Mouse (Mus musculus) gastrocnemius, adult 8-10 months (tissue): Measurements from ENCODE around the gene Sppl2b. TPM values are rescaled to one million over a fixed set of nuclear protein-coding genes. Genes with fewer than 3 reads are reported as not detected.
"Not testable (repeated sequence)": the region's sequence is repeated elsewhere in the genome, so short reads cannot be mapped to it uniquely, and the experiment has no call there.

Source experiments
- DNase-seq, 2 experiments: peaks; one replicate each; pipeline ENCODE4 v3.0.0; 2022; ENCODE audit warnings: low spot score in 2 of 2
- total RNA-seq, 4 experiments: library from RNA; stranded (reverse); gene quantifications; 2 replicates each; pipeline ENCODE4 v1.2.4; 2022

Sppl2b gene
- total RNA-seq, 4 experiments from 2014 or later = 11.3 to 12.5 (median 11.7) TPM

DNA sequence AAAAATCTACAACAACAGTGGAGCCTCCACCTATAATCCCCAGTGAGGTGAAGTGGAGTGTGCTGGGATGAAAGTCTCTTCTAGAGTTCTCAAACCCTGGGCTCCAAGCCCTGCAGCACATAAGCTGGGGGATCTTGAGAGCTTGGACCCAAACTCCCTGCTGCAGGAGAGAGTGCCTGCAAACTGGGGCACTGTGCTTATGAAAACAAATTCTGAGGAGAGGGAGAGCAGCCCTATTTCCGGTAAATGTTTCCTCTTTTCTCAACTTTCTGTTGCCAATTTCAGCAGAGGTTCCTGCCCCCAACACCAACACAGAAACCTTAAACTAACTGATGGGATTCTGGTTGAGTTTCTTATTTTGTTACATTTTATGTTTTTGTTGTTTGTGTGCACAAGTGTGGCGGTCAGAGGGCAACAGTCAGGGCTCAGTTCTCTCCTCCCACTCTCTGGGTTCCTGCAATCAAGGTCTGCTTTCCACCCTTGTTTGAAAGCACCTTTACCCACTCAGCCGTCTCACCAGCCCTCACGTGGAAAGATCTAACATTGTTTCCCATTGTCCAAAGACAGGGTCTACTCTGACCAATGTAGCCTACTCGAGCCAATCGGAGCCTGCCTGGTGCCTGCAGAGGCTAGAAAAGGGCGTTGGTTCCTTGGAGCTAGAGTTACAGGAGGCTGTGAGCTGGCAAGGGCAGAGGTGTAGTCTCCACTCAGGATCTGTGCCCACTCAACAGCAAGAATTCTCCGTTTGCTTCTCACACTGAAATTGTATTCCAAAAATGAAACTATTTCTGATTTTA, 31.0 kb upstream of the Sppl2b start:
- DNase-seq = no peak

DNA sequence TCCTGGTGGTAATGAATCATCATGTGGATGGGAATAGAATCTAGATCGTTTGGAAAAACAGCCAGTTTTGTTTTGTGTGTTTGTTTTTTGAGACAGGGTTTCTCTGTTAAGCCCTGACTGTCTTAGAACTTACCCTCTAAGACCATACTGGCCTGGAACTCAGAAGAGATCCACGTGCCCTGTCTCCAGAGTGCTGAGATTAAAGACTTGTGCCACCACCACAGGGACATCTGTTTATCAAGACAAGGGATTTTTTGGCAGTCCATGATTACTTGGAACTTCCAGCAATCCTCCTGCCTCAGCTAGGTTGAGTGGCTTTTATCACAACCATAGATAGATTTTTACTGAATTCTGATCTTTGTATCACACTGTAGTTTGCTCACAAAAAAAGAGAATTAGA, 30.2 kb upstream of the Sppl2b start:
- DNase-seq = no peak

DNA sequence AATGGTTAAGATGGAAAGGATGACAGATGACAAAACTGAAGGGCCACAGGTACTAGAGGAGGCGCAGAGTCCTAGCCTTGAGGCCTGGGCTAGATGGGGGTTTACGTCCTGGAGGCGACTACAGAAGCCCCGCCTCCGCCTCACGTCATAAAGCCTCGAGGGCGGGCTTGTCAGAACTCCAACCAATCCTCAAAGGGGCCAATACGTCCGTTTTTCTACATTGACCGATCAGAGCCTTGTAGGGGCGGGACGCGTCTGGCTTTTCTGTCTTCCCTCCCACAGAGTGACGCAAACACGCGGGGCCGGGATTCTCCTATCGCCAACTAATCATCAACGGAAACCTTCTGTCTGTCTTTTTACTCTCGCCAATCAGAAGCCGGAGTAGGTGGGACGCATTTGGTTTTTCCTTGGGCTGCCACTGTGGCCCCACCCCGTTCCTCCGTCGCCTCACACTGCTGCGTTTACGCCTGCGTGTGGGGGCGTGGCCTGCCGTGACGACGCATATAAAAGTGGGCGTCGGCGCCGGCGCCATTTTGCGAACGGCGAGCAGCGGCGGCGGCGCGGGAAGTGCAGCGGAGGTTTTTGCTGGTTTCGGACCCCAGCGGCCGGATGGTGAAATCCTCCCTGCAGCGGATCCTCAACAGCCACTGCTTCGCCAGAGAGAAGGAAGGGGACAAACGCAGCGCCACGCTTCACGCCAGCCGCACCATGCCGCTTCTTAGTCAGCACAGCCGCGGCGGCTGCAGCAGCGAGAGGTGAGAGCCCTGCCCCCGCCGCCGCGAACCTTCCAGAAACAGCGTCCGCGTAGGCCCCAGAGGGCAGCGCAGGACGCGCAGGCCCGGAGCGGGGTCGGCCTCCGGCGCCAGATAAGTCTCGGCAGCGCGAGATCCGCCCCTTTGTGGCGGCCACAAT, 28.7 kb upstream of the Sppl2b start, which contains the start of gene Oaz1:
TSS of gene Oaz1 (plus strand) at position 506 of the 912 bp plus-strand sequence.
- peak; percentile 99 to 100 for DNase-seq

DNA sequence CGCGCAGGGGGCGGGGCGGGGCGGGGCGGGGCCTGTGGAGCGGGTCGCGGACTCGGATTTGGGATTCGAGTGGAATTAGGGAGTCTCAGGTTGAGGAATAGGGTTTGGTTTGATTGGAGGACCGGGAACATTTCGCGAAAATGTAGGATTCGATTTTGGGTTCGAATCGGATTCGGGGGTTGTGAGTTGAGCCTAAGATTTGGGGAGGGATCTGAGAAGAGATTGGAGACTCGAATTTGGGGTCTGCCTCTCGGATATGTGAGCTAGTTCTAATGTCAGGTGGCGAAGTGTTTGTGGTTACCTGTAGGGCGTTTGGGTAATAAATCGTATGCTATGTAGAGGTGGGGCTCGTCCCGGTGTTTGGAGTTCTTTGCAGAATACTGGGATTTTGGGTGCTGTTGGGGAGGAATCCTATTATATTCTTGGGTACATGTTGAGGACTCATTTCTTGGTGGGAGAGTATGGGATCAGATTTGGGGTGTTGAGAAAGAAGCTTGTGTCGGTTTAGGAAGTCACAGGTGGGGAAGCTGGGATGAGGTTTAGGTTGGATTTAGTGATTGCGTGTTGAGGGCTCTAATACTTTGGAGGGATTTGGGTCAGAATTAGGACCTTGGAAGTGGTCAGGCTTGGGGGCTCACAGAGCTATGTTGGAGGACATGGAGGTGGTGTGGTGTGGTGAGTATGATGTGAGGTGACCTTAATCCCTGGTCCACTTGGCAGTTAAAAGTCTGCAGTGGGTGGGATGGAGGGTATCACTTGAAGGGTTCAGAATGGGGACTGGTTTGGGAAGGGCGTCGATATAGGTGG, 27.8 kb upstream of the Sppl2b start:
- no peak for DNase-seq

DNA sequence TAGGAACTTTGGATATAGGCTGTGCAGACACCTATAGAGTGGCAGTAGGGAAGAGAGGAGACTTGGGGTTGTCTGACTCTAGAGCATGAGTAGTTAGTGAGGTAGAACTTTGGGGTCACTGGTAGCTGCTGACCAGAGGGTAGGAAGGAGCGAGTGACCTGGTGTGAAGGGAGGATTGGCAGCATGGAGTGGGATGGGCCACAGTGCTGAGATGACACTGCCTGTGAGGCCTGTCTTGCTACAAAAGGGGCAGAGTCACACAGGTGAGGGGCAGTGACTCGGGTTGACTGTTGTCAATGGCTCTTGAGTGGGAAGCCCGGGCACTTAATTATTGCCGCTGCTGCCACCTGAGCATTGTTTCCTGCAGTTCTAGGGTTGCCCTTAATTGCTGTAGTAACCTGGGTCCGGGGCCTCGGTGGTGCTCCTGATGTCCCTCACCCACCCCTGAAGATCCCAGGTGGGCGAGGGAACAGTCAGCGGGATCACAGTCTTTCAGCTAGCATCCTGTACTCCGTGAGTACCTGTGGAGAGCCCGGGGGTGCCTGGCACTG, 27.1 kb upstream of the Sppl2b start:
- DNase-seq = no peak

DNA sequence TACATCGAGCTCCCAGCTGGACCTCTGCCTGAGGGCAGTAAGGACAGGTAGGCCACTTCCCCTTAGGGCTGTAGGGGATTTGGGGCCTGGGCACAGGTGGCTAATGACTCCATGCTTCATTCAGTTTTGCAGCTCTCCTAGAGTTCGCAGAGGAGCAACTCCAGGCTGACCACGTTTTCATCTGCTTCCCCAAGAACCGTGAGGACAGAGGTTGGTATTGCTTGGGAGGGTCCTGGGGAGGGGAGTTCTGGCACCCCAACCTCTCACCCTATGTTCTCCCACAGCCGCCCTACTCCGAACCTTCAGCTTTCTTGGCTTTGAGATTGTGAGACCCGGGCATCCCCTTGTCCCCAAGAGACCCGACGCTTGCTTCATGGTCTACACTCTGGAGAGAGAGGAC, 26.5 kb upstream of the Sppl2b start:
- DNase-seq = not testable (repeated sequence)

DNA sequence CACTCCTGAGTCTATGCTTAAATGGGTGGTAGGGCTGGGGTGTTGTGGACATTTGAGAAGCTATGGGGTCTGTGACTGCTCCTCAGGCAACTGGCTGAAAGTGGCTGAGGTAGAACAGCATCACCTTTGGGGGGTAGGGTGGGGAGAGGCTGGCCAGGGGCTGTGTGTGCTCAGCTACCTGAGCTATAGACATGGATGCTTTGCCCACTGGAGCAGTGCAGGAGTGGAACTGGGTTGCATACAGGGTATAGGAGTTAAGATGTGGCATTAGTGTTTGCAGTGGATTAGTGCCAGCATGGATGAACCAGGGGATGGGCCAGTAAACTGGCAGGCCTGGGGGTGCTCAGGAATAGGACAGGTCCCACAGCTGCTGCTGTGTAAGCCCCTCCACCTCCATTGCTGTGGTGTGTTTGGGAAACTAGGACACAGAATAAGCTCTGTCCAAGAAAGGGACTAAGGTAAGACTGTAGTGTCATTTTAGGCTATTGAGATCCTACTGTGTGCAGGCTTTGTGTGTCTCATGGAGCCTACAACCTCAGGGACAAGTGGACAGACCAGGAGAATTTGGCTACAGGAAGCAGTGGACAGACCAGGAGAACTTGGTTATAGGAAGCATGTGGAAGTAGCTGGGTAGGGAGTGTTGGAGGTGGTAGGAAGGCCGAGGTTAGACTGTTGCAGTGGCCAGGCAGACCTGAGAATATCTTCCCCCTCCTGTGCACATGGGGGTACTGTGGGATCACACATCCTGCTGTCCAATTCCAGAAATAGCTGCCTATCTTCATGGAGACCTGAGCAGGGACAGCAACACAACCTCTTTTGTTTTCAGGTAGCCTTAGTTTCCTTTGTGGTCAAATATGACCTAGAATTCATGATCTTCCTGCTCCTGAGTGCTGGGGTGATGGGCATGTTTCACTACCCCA, 25.5 kb upstream of the Sppl2b start:
- no peak for DNase-seq

DNA sequence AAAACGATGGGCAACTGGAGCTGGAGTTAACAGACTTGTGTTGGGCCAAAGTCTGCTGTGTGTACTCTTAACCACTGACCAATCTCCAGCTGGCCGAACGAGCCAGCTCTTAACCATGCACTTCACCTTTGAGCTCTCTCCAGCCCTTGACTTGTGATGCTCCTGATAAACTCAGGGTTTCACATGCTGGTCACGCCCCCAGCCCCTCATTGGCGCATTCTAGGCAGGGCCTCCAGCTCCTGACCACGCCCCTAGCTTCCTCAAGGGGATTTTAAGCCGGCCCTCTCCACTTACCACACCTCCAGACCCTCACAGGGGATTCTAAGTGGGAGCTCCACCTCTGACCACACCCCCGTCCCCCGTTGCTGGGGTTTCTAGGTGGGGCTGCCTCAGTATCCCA, 23.9 kb upstream of the Sppl2b start:
- DNase-seq = peak in 1 of 2 experiments; percentile 40

DNA sequence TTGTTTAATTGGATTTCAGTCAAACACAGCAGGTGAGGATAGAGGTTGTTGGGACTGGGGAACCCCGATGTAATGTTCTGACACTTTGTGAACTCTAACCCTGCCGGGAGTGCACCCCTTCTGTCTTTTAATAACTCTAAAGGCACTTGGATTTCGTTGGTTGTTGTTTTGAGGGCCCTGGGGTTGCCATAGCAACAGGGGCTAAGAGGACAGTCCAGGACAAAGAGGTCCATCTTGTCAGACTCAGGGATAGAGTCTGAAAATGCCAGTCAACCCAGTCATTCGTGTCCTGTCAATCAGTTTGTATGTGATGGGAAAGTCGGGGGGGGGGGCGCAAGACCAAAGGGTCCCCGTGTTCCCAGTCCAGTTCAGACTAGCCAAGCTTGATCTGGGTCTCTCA, 22.3 kb upstream of the Sppl2b start:
- DNase-seq = no peak

DNA sequence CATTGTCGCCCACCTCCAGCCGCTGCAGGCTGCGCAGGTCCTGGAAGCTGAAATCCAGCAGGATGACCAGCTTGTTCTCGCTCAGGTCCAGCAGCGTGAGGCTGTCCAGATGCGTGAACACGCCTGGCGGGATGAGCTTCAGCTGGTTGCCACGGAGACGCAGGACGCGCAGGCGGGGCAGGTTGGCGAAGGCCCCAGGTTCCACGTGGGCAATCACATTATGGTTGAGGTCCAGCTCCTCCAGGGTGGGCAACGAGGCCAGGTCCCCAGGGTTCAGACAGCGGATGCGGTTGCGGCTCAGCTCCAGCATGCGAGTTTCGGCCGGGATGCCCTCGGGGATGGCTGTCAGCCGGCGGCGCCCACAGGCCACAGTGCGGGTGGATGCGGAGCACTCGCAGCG, 19.5 kb upstream of the Sppl2b start:
- DNase-seq = no peak

DNA sequence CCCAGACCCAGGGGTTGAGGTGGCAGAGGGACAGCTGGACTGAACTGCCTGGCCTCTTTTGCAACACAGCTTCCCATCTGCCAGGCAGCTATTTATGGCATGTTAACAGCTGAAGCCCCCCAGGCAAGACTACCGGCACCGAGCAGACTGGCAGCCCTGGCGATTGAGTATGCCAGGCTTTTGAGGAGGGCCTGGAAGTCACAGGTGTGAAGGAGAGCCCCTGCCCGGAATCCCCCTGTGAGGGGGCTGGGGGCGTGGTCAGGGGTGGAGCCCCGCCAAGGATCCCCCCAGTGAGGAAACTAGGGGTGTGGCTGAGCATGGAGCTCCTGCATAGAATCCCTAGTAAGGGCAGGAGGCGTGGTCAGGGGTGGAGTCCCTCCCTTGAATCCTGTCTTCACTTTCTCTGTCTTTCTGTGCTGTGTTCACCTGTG, 18.1 kb upstream of the Sppl2b start:
- DNase-seq = peak in 1 of 2 experiments; percentile 48

DNA sequence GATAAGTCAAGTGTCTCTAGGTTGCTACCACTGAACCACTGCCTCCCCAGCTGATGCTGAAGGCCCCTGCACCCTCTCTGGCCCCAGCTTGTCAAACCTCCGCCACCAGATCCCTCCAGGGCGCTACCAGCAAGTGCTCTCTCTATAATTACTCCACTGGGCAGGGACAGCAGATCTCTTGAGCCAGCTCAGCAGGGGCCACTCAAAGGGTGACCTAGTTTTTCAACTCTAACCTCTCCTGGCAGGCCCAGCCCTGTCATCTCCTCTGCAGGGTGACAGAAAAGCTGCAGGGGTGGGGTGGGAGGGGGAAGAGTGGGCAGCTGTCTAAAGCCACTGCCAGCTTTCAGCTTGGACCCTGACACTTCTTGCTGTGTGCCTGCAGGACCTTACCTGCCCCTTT, 17.2 kb upstream of the Sppl2b start:
- DNase-seq = peak; percentile 61 to 77

DNA sequence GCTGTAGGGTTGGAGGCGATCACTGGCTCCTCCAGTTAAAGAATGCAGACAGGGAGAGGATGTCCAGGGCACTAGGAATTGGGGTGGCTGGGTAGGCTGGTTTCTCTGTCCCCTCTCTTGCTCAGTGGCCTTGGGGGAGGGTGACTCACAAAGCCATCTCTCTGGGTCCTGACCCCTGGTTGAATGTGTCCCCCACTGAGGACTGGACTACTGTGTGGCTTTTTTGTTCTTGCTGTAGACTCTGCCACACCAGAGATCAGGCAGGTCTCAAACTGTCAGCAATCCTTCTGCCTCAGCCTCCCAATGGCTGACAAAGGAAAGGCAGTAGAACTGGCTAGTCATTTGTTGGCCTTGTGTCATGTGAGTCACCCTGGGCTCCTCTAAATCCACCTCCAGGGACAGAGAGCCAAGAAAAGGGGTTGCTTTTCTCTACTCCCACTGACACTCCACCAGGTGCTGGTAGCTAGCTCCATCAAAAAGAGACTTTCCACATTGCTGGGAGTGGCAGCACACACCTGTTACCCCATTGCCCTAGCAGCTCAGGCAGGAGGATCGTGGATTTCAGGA, 16.6 kb upstream of the Sppl2b start:
- DNase-seq = no peak

DNA sequence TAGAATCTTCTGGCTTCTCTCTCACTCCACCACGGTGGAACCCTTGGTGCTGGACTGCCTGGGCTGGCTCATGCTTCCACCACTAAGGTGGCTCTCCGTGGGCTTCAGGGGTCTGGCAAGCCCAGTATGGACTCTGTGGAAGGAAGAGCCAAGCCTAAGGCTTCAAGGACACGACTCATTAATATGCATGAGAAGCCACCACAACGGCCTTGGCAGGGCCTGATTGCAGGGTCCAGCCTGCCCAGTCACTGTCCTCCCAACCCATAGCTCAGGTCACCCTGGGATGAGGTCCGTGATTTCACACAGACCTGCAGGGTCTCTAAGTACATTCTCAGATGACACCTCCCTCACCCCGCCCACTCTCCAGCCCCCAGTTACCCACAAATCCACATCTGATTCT, 15.2 kb upstream of the Sppl2b start:
- no peak for DNase-seq

DNA sequence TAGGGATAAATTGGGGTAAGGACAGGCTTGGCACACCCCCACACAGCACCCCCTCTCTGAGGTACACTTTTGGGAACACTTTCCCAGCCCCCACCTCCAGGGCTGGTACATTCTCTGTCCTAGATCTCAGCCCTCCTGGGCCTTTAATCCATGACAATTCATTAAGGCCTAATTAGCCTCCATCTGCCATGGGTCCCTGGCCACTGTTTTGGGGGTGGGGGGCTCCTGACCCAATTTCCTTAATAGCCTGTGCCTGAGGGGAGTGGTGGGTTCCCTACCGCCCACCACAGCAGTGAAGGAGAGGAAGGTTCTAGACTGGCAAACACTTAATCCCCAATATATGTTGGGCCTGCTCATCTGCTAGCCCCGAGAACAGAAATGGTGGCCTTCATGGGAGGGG, 13.4 kb upstream of the Sppl2b start:
- no peak for DNase-seq

DNA sequence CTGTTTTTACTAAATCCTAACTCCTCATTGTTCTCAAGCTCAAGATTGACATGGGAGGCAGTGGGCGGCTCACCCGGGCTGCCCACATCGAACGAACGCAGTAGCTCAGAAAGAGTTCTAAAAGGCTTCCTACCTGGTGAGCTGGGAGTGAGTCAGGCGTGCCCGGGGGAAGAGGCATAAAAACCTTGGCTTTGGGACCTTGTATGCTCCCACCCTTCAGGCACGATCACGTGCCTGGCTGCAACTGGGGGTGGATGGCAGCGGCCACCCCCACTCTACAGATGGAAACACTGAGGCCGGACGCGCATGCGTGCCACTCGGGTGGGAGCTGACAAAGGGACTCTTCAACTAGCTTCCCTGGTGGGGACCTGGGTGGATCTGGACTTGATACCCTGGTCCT, 12.7 kb upstream of the Sppl2b start:
- no peak for DNase-seq

DNA sequence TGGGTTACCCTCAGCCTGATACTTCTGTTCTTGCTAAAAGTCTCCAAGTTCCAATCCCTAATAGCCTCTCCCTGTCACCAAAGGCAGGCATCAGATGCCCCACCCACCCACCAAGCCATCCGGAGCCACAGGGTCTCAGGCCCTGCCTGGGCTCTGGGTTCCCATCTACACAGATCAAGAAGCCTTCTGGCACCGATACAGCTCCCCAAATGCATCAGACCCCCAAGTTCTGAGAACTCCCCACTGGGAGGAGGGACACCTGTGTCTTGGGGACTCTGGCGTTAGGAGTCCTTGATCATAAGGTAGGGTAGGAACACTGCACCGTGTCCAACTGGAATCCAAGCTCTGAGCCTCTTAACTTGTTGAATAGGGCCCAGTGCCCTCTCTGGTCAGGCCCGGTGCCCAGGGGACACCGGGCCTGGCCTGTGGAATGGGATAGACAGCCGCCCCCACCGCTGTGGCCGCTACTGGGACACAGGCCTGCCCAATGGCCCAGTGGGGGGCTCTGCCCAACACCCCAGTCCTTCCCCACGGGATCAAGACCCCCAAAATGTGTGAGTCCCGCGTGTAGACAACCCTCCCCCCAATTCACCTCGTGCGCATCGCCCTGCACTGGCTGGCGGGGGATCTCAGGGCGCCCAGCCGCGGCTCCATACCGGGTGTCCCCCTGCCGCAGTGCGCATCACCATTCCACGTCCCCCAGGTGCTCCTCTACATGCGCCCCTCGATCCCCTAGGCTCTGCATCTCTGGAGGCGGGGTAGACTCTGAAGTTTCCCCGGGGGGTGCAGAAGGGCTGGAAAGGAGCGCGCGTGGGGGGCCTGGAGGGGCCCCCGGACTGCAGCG, 11.8 kb upstream of the Sppl2b start:
- DNase-seq = no peak

DNA sequence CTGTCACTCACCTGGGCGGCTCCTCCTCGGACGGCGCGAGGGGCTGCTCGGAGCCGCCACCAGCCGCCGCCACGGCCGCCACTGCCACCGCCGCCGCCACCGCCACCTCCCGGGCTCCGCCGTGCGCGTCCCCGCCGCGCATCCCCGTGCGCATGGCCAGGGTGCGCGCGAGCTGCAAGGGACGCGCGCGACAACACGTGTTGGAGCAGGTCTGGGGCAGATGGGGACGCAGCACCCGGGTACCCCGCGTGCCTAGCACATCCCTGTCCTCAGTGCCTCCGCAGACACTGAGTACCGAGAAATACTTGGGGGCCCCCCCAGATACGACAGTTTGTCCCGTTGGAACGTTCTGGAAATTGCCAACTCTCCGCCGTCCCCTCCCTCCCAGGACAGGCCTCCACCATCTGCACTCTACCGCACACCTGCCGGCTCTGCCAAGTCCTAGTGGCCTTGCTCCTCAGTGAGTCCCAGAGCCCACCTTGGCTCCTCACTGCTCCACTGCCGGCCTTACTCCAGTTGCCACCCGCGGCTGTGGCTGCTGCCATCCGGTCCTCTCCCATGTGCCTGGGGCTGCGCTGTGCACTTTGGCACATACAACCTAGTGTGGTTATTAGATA, 11.0 kb upstream of the Sppl2b start, which contains the start of gene Lingo3:
TSS of gene Lingo3 (minus strand) at position 109 of the 617 bp plus-strand sequence.
- DNase-seq = no peak
